Mouse (Mus musculus): ENCODE results near the gene Col25a1. TPM values are rescaled to one million over a fixed set of nuclear protein-coding genes. Genes with fewer than 3 reads are reported as not detected.

Col25a1 gene
- total RNA-seq, 2 experiments from 2014 or later = 22.5 to 26.5 TPM

- intact Hi-C loops (cut with DNase I) = no loop called here
- no peak for DNase-seq (ENCODE audit: extremely low spot score in 1 of 2, low spot score in 2 of 2)
Measured at GRCm38 (mm10) chr3:130157551-130157950, 26.2 kb downstream of the Col25a1 start.

GRCm38 (mm10) chr3:130159906-130160305 lies 28.6 kb downstream of the Col25a1 start:
- intact Hi-C loops (cut with DNase I) = no loop called here
- no peak for DNase-seq (ENCODE audit: extremely low spot score in 1 of 2, low spot score in 2 of 2)

GRCm38 (mm10) chr3:130160902-130161301 lies 29.6 kb downstream of the Col25a1 start:
- intact Hi-C loops (cut with DNase I) = no loop called here
- DNase-seq (ENCODE audit: extremely low spot score in 1 of 2, low spot score in 2 of 2) = no peak

- no peak for DNase-seq (ENCODE audit: extremely low spot score in 1 of 2, low spot score in 2 of 2)
- intact Hi-C loops (cut with DNase I) = no loop called here
Measured at GRCm38 (mm10) chr3:130161323-130161917, 30.1 kb downstream of the Col25a1 start.

- DNase-seq (ENCODE audit: extremely low spot score in 1 of 2, low spot score in 2 of 2) = no peak
- intact Hi-C loops (cut with DNase I) = no loop called here
Measured at GRCm38 (mm10) chr3:130166875-130167274, 35.6 kb downstream of the Col25a1 start.

- DNase-seq (ENCODE audit: extremely low spot score in 1 of 2, low spot score in 2 of 2) = no peak
- intact Hi-C loops (cut with DNase I) = no loop called here
Measured at GRCm38 (mm10) chr3:130172764-130173163, 41.5 kb downstream of the Col25a1 start.

- peak; percentile 70 to 85 for DNase-seq (ENCODE audit: extremely low spot score in 1 of 2, low spot score in 2 of 2)
- intact Hi-C loops (cut with DNase I) = loop anchor here (5.0 kb wide), 3 partner anchors 83 to 512 kb away; no protein-coding TSS in a partner anchor
Measured at GRCm38 (mm10) chr3:130180181-130180940, 49.1 kb downstream of the Col25a1 start.

GRCm38 (mm10) chr3:130180964-130181590 lies 49.8 kb downstream of the Col25a1 start:
- peak in 1 of 2 experiments; percentile 34 for DNase-seq (ENCODE audit: extremely low spot score in 1 of 2, low spot score in 2 of 2)
- intact Hi-C loops (cut with DNase I) = loop anchor here (5.0 kb wide), 3 partner anchors 84 to 511 kb away; no protein-coding TSS in a partner anchor

GRCm38 (mm10) chr3:130181591-130181980 lies 50.3 kb downstream of the Col25a1 start:
- DNase-seq (ENCODE audit: extremely low spot score in 1 of 2, low spot score in 2 of 2) = no peak
- intact Hi-C loops (cut with DNase I) = loop anchor here (5.0 kb wide), 3 partner anchors 84 to 511 kb away; no protein-coding TSS in a partner anchor

GRCm38 (mm10) chr3:130182450-130182849 lies 51.1 kb downstream of the Col25a1 start:
- intact Hi-C loops (cut with DNase I) = loop anchor here (5.0 kb wide), 3 partner anchors 85 to 510 kb away; no protein-coding TSS in a partner anchor
- peak in 1 of 2 experiments; percentile 21 for DNase-seq (ENCODE audit: extremely low spot score in 1 of 2, low spot score in 2 of 2)

GRCm38 (mm10) chr3:130185111-130185510 lies 53.8 kb downstream of the Col25a1 start:
- DNase-seq (ENCODE audit: extremely low spot score in 1 of 2, low spot score in 2 of 2) = no peak
- intact Hi-C loops (cut with DNase I) = no loop called here

GRCm38 (mm10) chr3:130187588-130187987 lies 56.3 kb downstream of the Col25a1 start:
- DNase-seq (ENCODE audit: extremely low spot score in 1 of 2, low spot score in 2 of 2) = no peak
- intact Hi-C loops (cut with DNase I) = no loop called here

GRCm38 (mm10) chr3:130193450-130193849 lies 62.1 kb downstream of the Col25a1 start:
- intact Hi-C loops (cut with DNase I) = no loop called here
- peak in 1 of 2 experiments; percentile 39 for DNase-seq (ENCODE audit: extremely low spot score in 1 of 2, low spot score in 2 of 2)

- intact Hi-C loops (cut with DNase I) = no loop called here
- no peak for DNase-seq (ENCODE audit: extremely low spot score in 1 of 2, low spot score in 2 of 2)
Measured at GRCm38 (mm10) chr3:130214631-130215030, 83.3 kb downstream of the Col25a1 start.

- intact Hi-C loops (cut with DNase I) = no loop called here
- no peak for DNase-seq (ENCODE audit: extremely low spot score in 1 of 2, low spot score in 2 of 2)
Measured at GRCm38 (mm10) chr3:130216141-130216540, 84.8 kb downstream of the Col25a1 start.

GRCm38 (mm10) chr3:130216646-130217045 lies 85.3 kb downstream of the Col25a1 start:
- no peak for DNase-seq (ENCODE audit: extremely low spot score in 1 of 2, low spot score in 2 of 2)
- intact Hi-C loops (cut with DNase I) = no loop called here

GRCm38 (mm10) chr3:130217705-130218104 lies 86.4 kb downstream of the Col25a1 start:
- no peak for DNase-seq (ENCODE audit: extremely low spot score in 1 of 2, low spot score in 2 of 2)
- intact Hi-C loops (cut with DNase I) = no loop called here

- intact Hi-C loops (cut with DNase I) = no loop called here
- no peak for DNase-seq (ENCODE audit: extremely low spot score in 1 of 2, low spot score in 2 of 2)
Measured at GRCm38 (mm10) chr3:130218232-130218728, 87.0 kb downstream of the Col25a1 start.

- no peak for DNase-seq (ENCODE audit: extremely low spot score in 1 of 2, low spot score in 2 of 2)
- intact Hi-C loops (cut with DNase I) = no loop called here
Measured at GRCm38 (mm10) chr3:130220811-130221210, 89.5 kb downstream of the Col25a1 start.
